Mouse (Mus musculus) testis, adult 2 months (tissue): ENCODE data around the gene Trh. TPM values are rescaled to one million over a fixed set of nuclear protein-coding genes. Genes with fewer than 3 reads are reported as not detected.

Source experiments
- H3K27ac ChIP-seq: fragments of 200-500 bp; 2 replicates; pipeline ENCODE4 v1.5.1; 2012; ENCODE audit warnings: low read depth, low read length; ENCODE audit not compliant: control insufficient read depth, insufficient read depth
- H3K27me3 ChIP-seq: fragments of 200-500 bp; 2 replicates; pipeline ENCODE4 v1.6.1; 2012; ENCODE audit warnings: mild to moderate bottlenecking, low read length, moderate library complexity; ENCODE audit not compliant: control insufficient read depth, insufficient read depth
- H3K36me3 ChIP-seq: fragments of 200-500 bp; 2 replicates; pipeline ENCODE4 v1.6.1; 2012; ENCODE audit warnings: mild to moderate bottlenecking, low read length; ENCODE audit not compliant: control insufficient read depth, insufficient read depth
- H3K4me1 ChIP-seq: fragments of 200-500 bp; 2 replicates; pipeline ENCODE4 v1.6.1; 2012; ENCODE audit warnings: low read length; ENCODE audit not compliant: control insufficient read depth, insufficient read depth
- H3K4me3 ChIP-seq: fragments of 200-500 bp; 2 replicates; pipeline ENCODE4 v1.5.1; 2012; ENCODE audit warnings: low read depth, mild to moderate bottlenecking, low read length, moderate library complexity, mixed read lengths; ENCODE audit not compliant: control insufficient read depth
- CTCF ChIP-seq: fragments of 200-500 bp; IDR thresholded peaks from 2 replicates; pipeline ENCODE4 v1.5.1; 2012; ENCODE audit warnings: low read depth, mild to moderate bottlenecking, inconsistent platforms, low read length, moderate library complexity; ENCODE audit not compliant: control insufficient read depth, insufficient read depth, insufficient replicate concordance
- POLR2A ChIP-seq: fragments of 200-500 bp; IDR thresholded peaks from 2 replicates; pipeline ENCODE4 v1.6.1; 2012; ENCODE audit warnings: low read depth, mild to moderate bottlenecking, inconsistent platforms, low read length, moderate library complexity; ENCODE audit not compliant: control insufficient read depth
- polyA plus RNA-seq: library from polyadenylated mRNA; depleted of rRNA; stranded (reverse); fragments of >200 nt; gene quantifications from 2 replicates; pipeline ENCODE4 v1.2.3, GENCODE M21; 2012; rRNA removed

Gene Trh
- 4.8 and 5.7 TPM in 2 replicates for polyA plus RNA-seq

DNA sequence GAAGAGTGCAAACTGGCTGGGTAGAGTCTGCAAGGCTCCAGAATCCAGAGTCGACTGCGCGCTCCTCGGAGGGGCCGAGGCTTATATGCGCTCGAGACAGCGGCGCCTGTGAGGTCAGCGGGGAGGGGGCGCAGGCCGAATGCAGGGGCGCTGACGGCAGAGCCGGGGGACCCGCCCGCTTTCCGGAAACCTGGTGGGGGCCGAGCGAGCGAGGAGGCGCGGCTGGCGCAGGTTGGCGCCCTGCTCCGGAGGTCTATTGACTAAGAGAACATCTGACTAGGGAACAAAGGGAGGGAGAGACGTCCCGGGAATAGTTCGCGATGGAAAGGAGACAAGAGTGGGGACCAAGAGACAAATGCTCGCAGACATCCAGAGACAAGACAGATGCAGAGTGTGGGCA is at the start of gene Trh:
Gene Trh, minus strand, starts transcription at position 60 of the 400 bp plus-strand sequence.
- no peak within 1 kb of the TSS for H3K27ac ChIP-seq
- H3K4me1 ChIP-seq: peaks cover 11% of the 10 kb centered on the region
- peak within 1 kb of the TSS; percentile 47 for H3K4me3 ChIP-seq
- TF ChIP-seq POLR2A (no peak), CTCF (no peak)
- no peaks in the 10 kb centered on the region for H3K27me3 ChIP-seq
- H3K36me3 ChIP-seq: no peaks in the 10 kb centered on the region

- no peak overlapping the region for H3K27ac ChIP-seq
- no peaks in the 10 kb centered on the region for H3K4me1 ChIP-seq
- no peaks in the 10 kb centered on the region for H3K27me3 ChIP-seq
- H3K36me3 ChIP-seq: no peaks in the 10 kb centered on the region
- H3K4me3 ChIP-seq: no peak overlapping the region
- no peak for TF ChIP-seq POLR2A
- TF ChIP-seq CTCF: no peak
Observed at GRCm38 (mm10) chr6:92290826-92291225, 46.4 kb upstream of the Trh start.

- no peaks in the 10 kb centered on the region for H3K4me1 ChIP-seq
- no peak overlapping the region for H3K4me3 ChIP-seq
- no peaks in the 10 kb centered on the region for H3K36me3 ChIP-seq
- TF ChIP-seq POLR2A (no peak), CTCF (no peak)
- no peaks in the 10 kb centered on the region for H3K27me3 ChIP-seq
- no peak overlapping the region for H3K27ac ChIP-seq
Observed at GRCm38 (mm10) chr6:92286889-92287288, 42.4 kb upstream of the Trh start.

- no peak for TF ChIP-seq CTCF
- TF ChIP-seq POLR2A: no peak
- no peak overlapping the region for H3K27ac ChIP-seq
- H3K27me3 ChIP-seq: no peaks in the 10 kb centered on the region
- H3K4me3 ChIP-seq: no peak overlapping the region
- H3K36me3 ChIP-seq: no peaks in the 10 kb centered on the region
- H3K4me1 ChIP-seq: no peaks in the 10 kb centered on the region
Observed at GRCm38 (mm10) chr6:92286258-92286888, 41.9 kb upstream of the Trh start.

DNA sequence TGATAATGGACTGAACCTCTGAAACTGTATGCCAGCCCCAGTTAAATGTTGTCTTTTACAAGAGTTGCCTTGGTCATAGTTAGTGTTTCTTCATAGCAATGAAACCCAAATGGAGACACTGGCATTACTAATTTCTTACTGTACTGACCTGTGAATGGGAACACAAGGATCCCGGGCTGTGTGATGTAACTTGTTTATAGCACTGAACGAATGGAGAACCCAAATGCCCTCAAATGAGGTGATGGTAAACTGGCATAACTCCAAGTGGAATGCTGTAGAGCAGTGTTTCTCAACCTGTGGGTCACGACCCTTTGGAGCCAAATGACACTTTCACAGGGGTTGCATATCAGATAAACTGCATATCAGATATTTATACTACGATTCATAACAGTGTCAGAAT is 41.1 kb upstream of the Trh start:
- no peaks in the 10 kb centered on the region for H3K36me3 ChIP-seq
- H3K27me3 ChIP-seq: no peaks in the 10 kb centered on the region
- no peak overlapping the region for H3K4me3 ChIP-seq
- H3K27ac ChIP-seq: no peak overlapping the region
- TF ChIP-seq CTCF (no peak), POLR2A (no peak)
- H3K4me1 ChIP-seq: no peaks in the 10 kb centered on the region

DNA sequence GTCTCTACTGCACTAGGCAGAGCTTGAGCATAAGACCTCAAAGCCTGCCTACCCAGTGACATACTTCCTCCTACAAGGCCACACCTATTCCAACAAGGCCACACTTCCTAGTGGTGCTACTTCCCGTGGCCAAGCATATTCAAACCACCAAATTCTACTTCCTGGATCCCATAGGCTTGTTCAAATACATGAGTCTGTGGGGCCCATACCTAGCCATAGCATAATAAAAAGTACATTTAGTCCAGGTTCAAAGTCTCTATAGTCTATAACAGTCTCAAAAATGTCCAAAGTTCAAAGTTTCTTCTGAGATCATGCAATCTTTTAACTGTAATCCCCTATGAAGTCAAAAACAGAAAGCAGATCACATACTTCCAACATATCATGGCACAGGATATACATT is 32.7 kb upstream of the Trh start:
- TF ChIP-seq CTCF (no peak), POLR2A (no peak)
- Histone ChIP-seq H3K27ac (no peak overlapping the region), H3K36me3 (no peaks in the 10 kb centered on the region), H3K4me3 (no peak overlapping the region), H3K27me3 (no peaks in the 10 kb centered on the region), H3K4me1 (no peaks in the 10 kb centered on the region)

GRCm38 (mm10) chr6:92273652-92274322 is 29.3 kb upstream of the Trh start:
- TF ChIP-seq POLR2A (no peak), CTCF (no peak)
- Histone ChIP-seq H3K4me1 (no peaks in the 10 kb centered on the region; the same call in none of the 2 replicates), H3K27ac (no peak overlapping the region), H3K27me3 (no peaks in the 10 kb centered on the region), H3K4me3 (no peak overlapping the region), H3K36me3 (no peaks in the 10 kb centered on the region)

DNA sequence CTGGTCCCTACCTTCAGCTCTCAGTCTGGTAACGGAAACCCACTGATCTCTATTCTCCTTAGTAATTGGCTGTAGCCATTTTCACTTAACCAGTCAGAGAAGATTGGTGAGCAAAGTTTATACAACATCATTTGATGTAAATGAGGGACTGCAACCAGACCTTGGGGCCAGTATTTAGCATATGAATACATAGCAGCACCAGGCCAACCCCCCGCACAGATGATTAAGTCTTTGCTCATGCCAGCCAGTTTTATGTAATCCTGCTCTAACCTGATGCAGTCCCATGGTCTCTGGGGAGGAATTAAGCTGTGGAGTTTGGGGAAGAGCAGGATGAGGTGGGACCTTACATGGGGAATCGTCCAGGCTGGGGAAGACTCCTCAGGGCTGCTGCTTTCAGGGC is 28.2 kb upstream of the Trh start:
- TF ChIP-seq POLR2A (no peak), CTCF (no peak)
- Histone ChIP-seq H3K4me1 (peaks cover 2% of the 10 kb centered on the region), H3K27me3 (no peaks in the 10 kb centered on the region), H3K36me3 (no peaks in the 10 kb centered on the region), H3K4me3 (no peak overlapping the region), H3K27ac (no peak overlapping the region)
